Mouse (Mus musculus): ENCODE results near the gene Pigb. TPM values are rescaled to one million over a fixed set of nuclear protein-coding genes. Genes with fewer than 3 reads are reported as not detected.

Pigb gene
- total RNA-seq, 2 experiments from 2014 or later = 15.4 to 16.2 TPM

DNA sequence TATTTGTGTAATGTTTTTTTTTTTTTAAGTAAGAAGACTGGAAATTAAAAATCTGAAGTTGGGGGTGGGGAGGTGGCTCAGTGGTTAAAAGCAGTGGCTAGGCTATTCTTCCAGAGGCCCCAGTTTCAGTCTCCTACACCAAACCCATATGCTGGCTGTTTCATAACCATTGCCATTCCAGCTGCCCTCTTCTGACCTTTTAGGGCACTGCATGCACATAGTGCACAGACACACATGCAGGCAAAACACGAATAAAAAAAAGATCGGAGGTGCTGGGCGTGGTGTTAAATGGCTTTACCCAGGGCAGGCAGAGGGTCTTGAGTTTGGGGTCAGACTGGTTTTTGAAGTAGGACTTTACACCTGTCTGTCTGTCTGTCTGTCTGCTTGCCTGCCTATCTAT lies 34.0 kb downstream of the Pigb start:
- intact Hi-C loops (cut with DNase I) = no loop called here
- DNase-seq (ENCODE audit: extremely low spot score in 1 of 2, low spot score in 2 of 2) = no peak
- Histone ChIP-seq H3K27ac (no peak overlapping the region), H3K4me3 (no peak overlapping the region)
- TF ChIP-seq CTCF (IDR thresholded peaks at IDR 0.05) = no peak

DNA sequence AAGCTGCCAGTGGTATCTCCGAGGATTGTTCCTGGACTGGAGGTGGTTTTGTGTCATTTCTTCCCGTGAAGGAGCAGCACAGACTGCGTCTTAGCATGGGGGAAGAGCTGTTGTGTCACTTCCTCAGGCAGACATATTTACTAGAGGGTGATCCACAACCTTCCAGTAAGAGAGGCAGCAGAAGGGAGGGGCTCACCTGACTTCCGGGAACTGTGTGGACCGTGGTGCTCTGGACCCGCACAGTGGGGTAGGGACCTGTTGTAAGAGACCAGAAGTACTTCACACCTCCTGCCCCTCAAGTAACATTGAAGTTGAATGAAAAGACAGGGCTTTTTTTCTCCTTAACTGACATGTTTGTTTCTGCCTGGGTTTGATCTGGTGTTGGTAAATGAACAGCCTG lies 35.1 kb downstream of the Pigb start:
- TF ChIP-seq CTCF (IDR thresholded peaks at IDR 0.05) = no peak
- no peak overlapping the region for H3K27ac ChIP-seq
- DNase-seq (ENCODE audit: extremely low spot score in 1 of 2, low spot score in 2 of 2) = no peak
- H3K4me3 ChIP-seq = no peak overlapping the region
- intact Hi-C loops (cut with DNase I) = no loop called here

GRCm38 (mm10) chr9:73004076-73004475 lies 36.1 kb downstream of the Pigb start:
- no peak for TF ChIP-seq CTCF (IDR thresholded peaks at IDR 0.05)
- Histone ChIP-seq H3K27ac (no peak overlapping the region), H3K4me3 (no peak overlapping the region)
- intact Hi-C loops (cut with DNase I) = no loop called here
- DNase-seq (ENCODE audit: extremely low spot score in 1 of 2, low spot score in 2 of 2) = no peak

DNA sequence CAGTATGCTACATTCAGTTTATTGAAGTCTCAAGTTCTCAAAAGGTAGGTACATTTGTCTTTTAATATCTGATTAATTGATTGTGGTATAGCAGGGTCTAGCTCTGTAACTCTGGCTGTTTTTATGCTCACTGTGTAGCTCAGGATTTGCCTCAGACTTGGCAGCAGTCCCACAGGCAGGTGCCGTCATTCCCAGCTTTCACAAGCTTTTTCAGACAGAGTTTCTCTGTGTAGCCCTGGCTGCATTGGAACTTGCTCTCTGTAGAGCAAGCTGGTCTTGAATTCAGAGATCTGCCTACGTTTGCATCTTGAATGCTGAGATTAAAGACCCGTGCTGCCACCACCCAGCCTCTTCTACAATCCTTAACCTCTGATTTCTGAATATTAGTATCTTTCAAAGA lies 38.0 kb downstream of the Pigb start:
- H3K4me3 ChIP-seq = no peak overlapping the region
- no peak for DNase-seq (ENCODE audit: extremely low spot score in 1 of 2, low spot score in 2 of 2)
- no peak for TF ChIP-seq CTCF (IDR thresholded peaks at IDR 0.05)
- intact Hi-C loops (cut with DNase I) = no loop called here
- H3K27ac ChIP-seq = no peak overlapping the region

DNA sequence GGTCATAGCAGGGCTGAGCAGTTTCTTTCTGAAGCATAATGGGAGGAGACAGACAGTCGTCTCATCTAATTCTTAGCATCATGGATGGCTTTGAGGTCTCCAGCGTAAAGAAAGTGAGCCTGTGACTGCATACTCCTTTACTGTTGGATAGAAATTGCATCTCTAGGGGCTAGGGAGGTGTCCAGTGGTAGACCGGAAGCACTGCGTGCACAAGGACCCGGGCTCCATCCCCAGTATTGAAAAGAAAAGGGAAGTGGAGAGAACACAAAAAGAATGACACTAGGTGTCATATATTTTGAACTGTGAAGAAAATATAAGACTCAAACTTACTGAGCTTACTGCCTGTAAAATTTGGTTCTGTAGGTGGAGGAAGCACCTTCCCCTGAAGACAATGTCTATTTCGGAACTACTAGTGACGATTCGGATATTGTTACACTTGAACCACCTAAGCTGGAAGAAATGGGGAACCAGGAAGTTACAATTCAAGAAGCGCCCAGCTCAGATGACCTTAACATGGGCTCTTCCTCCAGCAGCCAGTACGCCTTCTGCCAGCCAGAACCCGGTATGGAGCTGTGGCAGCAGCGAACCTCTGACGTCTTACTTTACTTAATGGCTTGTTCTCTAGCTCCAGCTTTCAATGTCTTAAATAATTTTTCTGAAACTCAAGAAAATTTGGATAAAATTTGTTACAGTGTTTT lies 38.7 kb downstream of the Pigb start:
- intact Hi-C loops (cut with DNase I) = no loop called here
- DNase-seq (ENCODE audit: extremely low spot score in 1 of 2, low spot score in 2 of 2) = no peak
- Histone ChIP-seq H3K27ac (no peak overlapping the region), H3K4me3 (no peak overlapping the region)
- TF ChIP-seq CTCF (IDR thresholded peaks at IDR 0.05) = no peak

DNA sequence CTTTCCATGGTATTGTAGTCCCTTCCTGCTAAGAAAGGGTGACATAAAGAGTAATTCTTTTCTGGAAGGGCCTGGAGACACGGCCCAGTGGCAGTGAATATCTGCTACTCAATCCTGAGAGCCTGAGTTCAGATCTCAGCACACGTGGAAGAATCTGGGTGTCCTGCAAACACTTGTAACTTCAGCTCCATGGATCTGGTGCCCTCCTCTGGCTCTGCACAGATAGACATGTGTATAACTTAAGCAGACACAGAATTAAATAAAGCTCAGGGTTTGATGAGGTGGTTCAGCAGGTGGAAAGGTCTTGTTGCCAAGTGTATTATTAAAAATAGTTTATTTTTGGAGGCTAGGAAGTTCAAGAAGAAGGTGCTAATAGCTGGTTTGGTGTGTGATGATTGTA lies 39.7 kb downstream of the Pigb start:
- H3K4me3 ChIP-seq = no peak overlapping the region
- TF ChIP-seq CTCF (IDR thresholded peaks at IDR 0.05) = no peak; the same call in 1 of the 2 replicates
- no peak for DNase-seq (ENCODE audit: extremely low spot score in 1 of 2, low spot score in 2 of 2)
- intact Hi-C loops (cut with DNase I) = no loop called here
- H3K27ac ChIP-seq = no peak overlapping the region

- intact Hi-C loops (cut with DNase I) = no loop called here
- no peak for DNase-seq (ENCODE audit: extremely low spot score in 1 of 2, low spot score in 2 of 2)
- H3K4me3 ChIP-seq = no peak overlapping the region
- TF ChIP-seq CTCF (IDR thresholded peaks at IDR 0.05) = no peak
- H3K27ac ChIP-seq = no peak overlapping the region
Observed at GRCm38 (mm10) chr9:72996806-72997205, 43.4 kb downstream of the Pigb start.

DNA sequence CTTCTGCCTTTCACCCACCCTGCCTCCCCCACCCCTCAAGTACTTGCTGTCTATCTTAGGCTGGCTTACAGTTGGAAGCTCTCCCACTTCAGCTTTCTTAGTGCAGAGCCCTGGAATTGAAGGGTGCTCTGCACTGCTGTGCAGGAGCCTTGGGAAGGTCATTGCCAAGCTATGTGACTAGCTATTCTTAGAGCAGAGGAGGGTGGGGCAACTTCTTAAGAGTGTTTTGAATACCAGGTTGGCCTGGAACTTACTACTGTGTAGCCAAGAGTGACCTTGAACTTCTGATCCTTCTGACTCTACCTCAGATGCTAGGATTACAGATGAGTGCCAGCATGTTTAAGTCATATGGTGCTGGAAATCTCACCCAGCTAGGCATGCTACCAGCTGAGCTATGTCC lies 44.0 kb downstream of the Pigb start:
- Histone ChIP-seq H3K4me3 (no peak overlapping the region), H3K27ac (no peak overlapping the region)
- intact Hi-C loops (cut with DNase I) = no loop called here
- TF ChIP-seq CTCF (IDR thresholded peaks at IDR 0.05) = no peak
- no peak for DNase-seq (ENCODE audit: extremely low spot score in 1 of 2, low spot score in 2 of 2)

DNA sequence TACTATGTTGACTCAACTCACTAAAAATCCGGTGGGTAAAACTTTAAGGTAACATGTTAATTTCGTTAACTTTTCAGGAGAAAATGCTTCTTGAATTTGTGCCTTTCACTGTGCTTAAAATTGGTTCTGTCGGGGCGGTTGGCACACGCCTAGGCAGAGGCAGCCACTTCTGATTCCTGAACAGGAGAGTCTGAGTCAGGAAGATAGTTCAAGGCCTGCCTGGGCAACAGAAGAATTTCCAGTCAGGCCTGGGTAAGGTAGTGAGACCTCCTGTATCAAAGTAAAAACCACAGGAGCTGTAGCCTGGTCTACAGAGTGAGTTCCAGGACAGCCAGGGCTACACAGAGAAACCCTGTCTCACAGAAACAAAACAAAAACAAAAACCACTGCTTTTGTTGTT lies 47.6 kb downstream of the Pigb start:
- no peak overlapping the region for H3K4me3 ChIP-seq
- intact Hi-C loops (cut with DNase I) = no loop called here
- no peak for DNase-seq (ENCODE audit: extremely low spot score in 1 of 2, low spot score in 2 of 2)
- no peak for TF ChIP-seq CTCF (IDR thresholded peaks at IDR 0.05)
- no peak overlapping the region for H3K27ac ChIP-seq

- intact Hi-C loops (cut with DNase I) = no loop called here
- Histone ChIP-seq H3K27ac (no peak overlapping the region), H3K4me3 (no peak overlapping the region)
- DNase-seq (ENCODE audit: extremely low spot score in 1 of 2, low spot score in 2 of 2) = no peak
- no peak for TF ChIP-seq CTCF (IDR thresholded peaks at IDR 0.05)
Observed at GRCm38 (mm10) chr9:72991420-72991819, 48.8 kb downstream of the Pigb start.

- no peak overlapping the region for H3K27ac ChIP-seq
- intact Hi-C loops (cut with DNase I) = no loop called here
- H3K4me3 ChIP-seq = no peak overlapping the region
- no peak for DNase-seq (ENCODE audit: extremely low spot score in 1 of 2, low spot score in 2 of 2)
- no peak for TF ChIP-seq CTCF (IDR thresholded peaks at IDR 0.05)
Observed at GRCm38 (mm10) chr9:72988706-72989105, 51.5 kb downstream of the Pigb start.

DNA sequence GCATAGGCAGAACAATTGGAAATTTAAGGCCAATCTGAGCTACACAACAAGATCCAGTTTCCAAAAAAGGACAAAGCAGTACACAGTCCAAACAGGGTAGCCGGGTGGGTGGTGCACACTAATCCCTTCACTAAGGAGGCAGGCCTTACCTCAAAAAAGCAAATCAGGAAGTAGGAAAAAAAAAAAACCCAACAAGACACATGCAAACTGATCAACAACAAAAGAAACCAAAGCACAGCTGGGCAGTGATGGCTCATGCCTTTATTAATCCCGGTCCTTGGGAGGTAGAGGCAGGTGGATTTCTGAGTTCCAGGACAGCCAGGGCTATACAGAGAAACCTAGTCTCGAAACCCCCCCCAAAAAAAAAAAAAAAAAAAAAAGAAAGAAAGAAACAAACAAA lies 52.5 kb downstream of the Pigb start:
- TF ChIP-seq CTCF (IDR thresholded peaks at IDR 0.05) = no peak
- intact Hi-C loops (cut with DNase I) = no loop called here
- Histone ChIP-seq H3K27ac (no peak overlapping the region), H3K4me3 (no peak overlapping the region)
- no peak for DNase-seq (ENCODE audit: extremely low spot score in 1 of 2, low spot score in 2 of 2)

Measured in left cerebral cortex, adult 2 months (tissue).